Mouse (Mus musculus) adrenal gland, postnatal 25 days (tissue): ENCODE measurements around the gene Pacsin2. TPM values are rescaled to one million over a fixed set of nuclear protein-coding genes. Genes with fewer than 3 reads are reported as not detected.

Source experiments
- DNase-seq: peaks from one replicate; pipeline ENCODE4 v3.0.0; 2021; ENCODE audit warnings: mixed read lengths
- total RNA-seq: library from RNA; stranded (reverse); gene quantifications from 2 replicates; pipeline ENCODE4 v1.2.3, GENCODE M21; 2021

The Pacsin2 gene
- total RNA-seq, 1 experiment from 2014 or later, result 94.8 TPM

DNA sequence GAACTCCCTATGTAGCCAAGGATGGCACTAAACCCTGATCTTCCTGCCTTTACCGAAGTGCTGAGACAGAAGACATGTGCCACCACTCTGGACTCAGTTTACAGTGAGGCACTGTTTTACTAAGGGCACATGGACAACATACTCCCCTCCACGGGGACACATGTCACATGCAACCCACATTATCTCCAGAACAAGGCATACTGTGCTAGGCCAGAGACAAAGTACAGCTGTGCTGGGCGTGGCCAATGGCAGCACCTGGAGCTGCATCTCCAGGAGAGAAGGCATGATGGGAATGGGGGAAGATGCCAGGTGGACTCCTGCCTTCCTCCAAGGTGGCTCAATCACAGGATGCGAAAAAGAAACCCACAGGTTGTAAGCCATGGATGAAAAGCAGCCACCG is 135.5 kb downstream of the Pacsin2 start:
- DNase-seq, result no peak

Other genes with a start within 250 kb of the Pacsin2 start
- 6.8 and 7.7 TPM in 2 replicates for gene A4galt, start 212.8 kb downstream of the Pacsin2 start, total RNA-seq
- gene Arfgap3, start 114.4 kb downstream of the Pacsin2 start, total RNA-seq, result 25.0 and 29.6 TPM in 2 replicates
- gene Ttll1, start 46.3 kb upstream of the Pacsin2 start, total RNA-seq, result 6.2 and 9.0 TPM in 2 replicates
- gene Bik, start 62.3 kb upstream of the Pacsin2 start, total RNA-seq, result 3.9 and 4.3 TPM in 2 replicates
- gene Tspo, start 99.0 kb upstream of the Pacsin2 start, total RNA-seq, result 381 and 451 TPM in 2 replicates
- gene Mcat, start 99.2 kb upstream of the Pacsin2 start, total RNA-seq, result 32.9 and 44.8 TPM in 2 replicates
- 33.1 and 33.7 TPM in 2 replicates for gene Ttll12, start 130.6 kb upstream of the Pacsin2 start, total RNA-seq